Mouse (Mus musculus): ENCODE results near the gene Nckap5. TPM values are rescaled to one million over a fixed set of nuclear protein-coding genes. Genes with fewer than 3 reads are reported as not detected.

The Nckap5 gene
- polyA plus RNA-seq, 1 experiment from 2014 or later, result 10.1 TPM

DNA sequence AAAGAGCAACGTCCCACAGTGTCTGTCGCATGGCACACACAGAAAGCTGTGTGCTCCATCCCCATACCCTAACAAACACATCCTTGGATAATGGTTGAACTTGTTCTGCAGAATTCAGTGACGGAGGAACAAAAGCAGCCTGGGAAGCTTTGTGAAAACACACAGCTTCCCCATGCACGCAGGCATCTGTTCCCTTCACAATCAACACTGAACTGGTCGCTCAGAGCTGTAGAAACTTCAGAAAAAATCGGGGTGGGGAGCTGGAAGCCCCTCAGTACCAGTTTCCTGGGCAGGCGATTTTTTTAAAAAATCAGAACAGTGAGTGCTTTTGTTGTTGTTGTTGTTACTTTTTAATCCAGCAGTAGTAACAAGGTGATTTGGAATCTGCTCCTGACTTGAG, 960.5 kb downstream of the Nckap5 start:
- no peaks in the 10 kb centered on the region for H3K27me3 ChIP-seq (replicated peaks; ENCODE audit: control insufficient read depth, insufficient read depth, low read length)
- WGBS, result 51% methylated on average over 7 of the region's 7 CpGs
- no peaks in the 10 kb centered on the region for H3K36me3 ChIP-seq (ENCODE audit: control insufficient read depth, insufficient read depth, low read length)
- H3K4me1 ChIP-seq (replicated peaks; ENCODE audit: control insufficient read depth, insufficient read depth, low read length), result no peaks in the 10 kb centered on the region
- H3K9ac ChIP-seq (ENCODE audit: low read length), result no peak overlapping the region
- no peak overlapping the region for H3K4me3 ChIP-seq (ENCODE audit: low read depth, low read length)
- no peak for DNase-seq (ENCODE audit: low spot score)
- no peak overlapping the region for H3K27ac ChIP-seq (ENCODE audit: low read depth)
- H3K4me2 ChIP-seq (ENCODE audit: low read length), result no peak overlapping the region
- ATAC-seq (replicated peaks; ENCODE audit: low FRiP score, low TSS enrichment, low read depth), result no peak
- H3K9me3 ChIP-seq (ENCODE audit: control insufficient read depth, low read length), result no peaks in the 10 kb centered on the region
